Comparison of ENCODE assay signal across 12 mouse cellular contexts in genomic region chr3:104142376-104142775, GRCm38 (mm10).
DNase-seq lines count a peak whose midpoint lies in the region; ATAC-seq lines count a peak whose summit lies in the region.
"Had no signal": no experiment of that assay in that cellular context is flagged by ENCODE, and none has a peak within 500 bp of the region (broad histone marks: within the 10 kb centered on the region; RNA-seq: fewer than 3 reads in every experiment).

No protein-coding gene starts in this region.

- DNase-seq in cerebellum, postnatal 10 days: peak; percentile 7 to 25
- DNase-seq in cerebellum, adult 9-11 months: no peak
- peak; percentile 89 for DNase-seq in kidney, postnatal 25 days
- DNase-seq in lung, postnatal 14 days: peak; percentile 40
- DNase-seq in gastrocnemius, postnatal 4 days (ENCODE audit: low spot score in 2 of 2): no peak
- DNase-seq in retina, embryonic 14.5 days (ENCODE audit: low spot score): no peak
- no peak for DNase-seq in hindbrain, embryonic 11.5 days (ENCODE audit: low spot score)
- DNase-seq: B cell, adult 2 months; gastrocnemius, adult 2 months had no signal

- no peak overlapping the region for H3K9ac ChIP-seq in heart, embryonic 13.5 days
- H3K9ac ChIP-seq in hindbrain, embryonic 11.5 days (ENCODE audit: low read depth, low read length): no peak overlapping the region

- H3K4me2 ChIP-seq in heart, embryonic 13.5 days: peak overlapping the region; percentile 36
- no peak overlapping the region for H3K4me2 ChIP-seq in hindbrain, embryonic 11.5 days (replicated peaks; ENCODE audit: low read depth, low read length)
- H3K4me2 ChIP-seq: midbrain, embryonic 11.5 days had no signal

- H3K4me3 ChIP-seq in heart, embryonic 13.5 days: no peak overlapping the region
- H3K4me3 ChIP-seq in hindbrain, embryonic 11.5 days (ENCODE audit: low read depth, low read length): no peak overlapping the region
- H3K4me3 ChIP-seq: gastrocnemius, adult 2 months had no signal

- H3K9me3 ChIP-seq in heart, embryonic 13.5 days: no peaks in the 10 kb centered on the region
- no peaks in the 10 kb centered on the region for H3K9me3 ChIP-seq in hindbrain, embryonic 11.5 days (ENCODE audit: control insufficient read depth, low read length)

- no peaks in the 10 kb centered on the region for H3K36me3 ChIP-seq in heart, embryonic 13.5 days
- no peaks in the 10 kb centered on the region for H3K36me3 ChIP-seq in hindbrain, embryonic 11.5 days (ENCODE audit: control insufficient read depth, insufficient read depth, low read length)

- no peaks in the 10 kb centered on the region for H3K27me3 ChIP-seq in heart, embryonic 13.5 days (replicated peaks)
- H3K27me3 ChIP-seq in hindbrain, embryonic 11.5 days (ENCODE audit: control insufficient read depth, insufficient read depth, low read length): no peaks in the 10 kb centered on the region
- H3K27me3 ChIP-seq: Patski had no signal

- H3K27ac ChIP-seq in heart, embryonic 13.5 days (replicated peaks): peak overlapping the region; percentile 74
- no peak overlapping the region for H3K27ac ChIP-seq in hindbrain, embryonic 11.5 days (ENCODE audit: low read depth, low read length)
- H3K27ac ChIP-seq: gastrocnemius, adult 2 months had no signal

- 11% methylated on average over 4 of the region's 4 CpGs for WGBS in heart, embryonic 13.5 days
- WGBS in hindbrain, embryonic 11.5 days: 49% methylated on average over 4 of the region's 4 CpGs

- ATAC-seq in heart, embryonic 13.5 days (ENCODE audit: extremely low read depth, insufficient number of reproducible peaks, low FRiP score, low TSS enrichment): no peak; the same call in 1 of the 2 replicates
- ATAC-seq in hindbrain, embryonic 11.5 days (ENCODE audit: low FRiP score): no peak
- ATAC-seq: Patski had no signal

- H3K4me1 ChIP-seq in heart, embryonic 13.5 days: peaks cover 21% of the 10 kb centered on the region
- H3K4me1 ChIP-seq in hindbrain, embryonic 11.5 days (replicated peaks; ENCODE audit: control insufficient read depth, insufficient read depth, low read length): no peaks in the 10 kb centered on the region

Comparison
In these comparisons a context has a peak if more than half of its experiments do, and no peak if none do; other contexts are left out.
1. DNase-seq: peak in cerebellum, postnatal 10 days (2 of 2), kidney, postnatal 25 days (2 of 2) and lung, postnatal 14 days (single experiment); none in cerebellum, adult 9-11 months (single experiment), gastrocnemius, postnatal 4 days (0 of 2), retina, embryonic 14.5 days (single experiment) and hindbrain, embryonic 11.5 days (single experiment).